Mouse (Mus musculus) midbrain, embryonic 14.5 days (tissue): ENCODE data around the gene Cd207. TPM values are rescaled to one million over a fixed set of nuclear protein-coding genes. Genes with fewer than 3 reads are reported as not detected.
A peak's percentile ranks its signal among the peaks of the same experiment; 100 is the strongest.

Experiments
- ATAC-seq: fragments of 200-750 bp; cut with Nextera tagmentation; 2 replicates; pipeline ENCODE4 v1.8.0; 2017; ENCODE audit warnings: moderate number of reproducible peaks, moderate library complexity; ENCODE audit not compliant: low FRiP score, low TSS enrichment
- DNase-seq: peaks from one replicate; pipeline ENCODE4 v3.0.0-alpha.2; 2015
- H3K27ac ChIP-seq: fragments of 300-500 bp; sonication (generic); replicated peaks from 2 replicates; pipeline ENCODE4 v1.5.1; 2014; ENCODE audit warnings: mild to moderate bottlenecking, low read depth, low read length, moderate library complexity
- H3K27me3 ChIP-seq: fragments of 300-500 bp; sonication (generic); 2 replicates; pipeline ENCODE4 v1.6.1; 2014; ENCODE audit warnings: low read length, control low read depth, mixed read lengths; ENCODE audit not compliant: control insufficient read depth, insufficient read depth
- H3K36me3 ChIP-seq: fragments of 300-500 bp; sonication (generic); 2 replicates; pipeline ENCODE4 v1.6.1; 2014; ENCODE audit warnings: low read length, control low read depth; ENCODE audit not compliant: control insufficient read depth, insufficient read depth
- H3K4me1 ChIP-seq: fragments of 300-500 bp; sonication (generic); 2 replicates; pipeline ENCODE4 v1.6.1; 2014; ENCODE audit warnings: mild to moderate bottlenecking, antibody characterized with exemption, low read length, control low read depth; ENCODE audit not compliant: control insufficient read depth, insufficient read depth
- H3K4me2 ChIP-seq: fragments of 300-500 bp; sonication (generic); 2 replicates; pipeline ENCODE4 v1.6.1; 2014; ENCODE audit warnings: mild to moderate bottlenecking, low read length, moderate library complexity
- H3K4me3 ChIP-seq: fragments of 300-500 bp; sonication (generic); replicated peaks from 2 replicates; pipeline ENCODE4 v1.5.1; 2014; ENCODE audit warnings: low read depth, low read length
- H3K9ac ChIP-seq: fragments of 300-500 bp; sonication (generic); replicated peaks from 2 replicates; pipeline ENCODE4 v1.6.1; 2014; ENCODE audit warnings: mild to moderate bottlenecking, low read length, moderate library complexity
- H3K9me3 ChIP-seq: fragments of 300-500 bp; sonication (generic); 2 replicates; pipeline ENCODE4 v1.6.1; 2016; ENCODE audit warnings: low read length, control low read depth, mixed read lengths; ENCODE audit not compliant: control insufficient read depth
- WGBS: fragments of 180-500 bp; shearing (Covaris S2); extraction: QIAGEN DNeasy Blood & Tissue Kit; methylation state at CpG from one replicate; pipeline ENCODE4 v1.1.7; 2014; 5-methylcytosine and 5-hydroxymethylcytosine counted together
- polyA plus RNA-seq: library from polyadenylated mRNA; unstranded; fragments of >200 nt; fragmentation: Nextera tagmentation; extraction: Ambion mirVana; gene quantifications from 2 replicates; pipeline ENCODE4 v1.2.1, GENCODE M21; 2014

The Cd207 gene
- polyA plus RNA-seq, 1 experiment from 2014 or later: not detected

GRCm38 (mm10) chr6:83711067-83711675 is 33.5 kb upstream of the Cd207 start, which contains the start of gene Vax2:
Gene Vax2 (plus strand): TSS chr6:83711264.
- Histone ChIP-seq H3K4me3 (peak within 1 kb of the TSS; percentile 35), H3K9ac (0 out of 2 replicates have a peak within 1 kb of the TSS, but pooled peaks have one; percentile 26), H3K27ac (no peak within 1 kb of the TSS), H3K36me3 (no peaks in the 10 kb centered on the region), H3K4me1 (peaks cover 15% of the 10 kb centered on the region), H3K4me2 (peak within 1 kb of the TSS; percentile 63), H3K27me3 (peaks cover 92% of the 10 kb centered on the region), H3K9me3 (no peaks in the 10 kb centered on the region)
- ATAC-seq (peak; percentile 84), DNase-seq (peak; percentile 78)
- under 1% methylated on average over 46 of the region's 46 CpGs for WGBS

DNA sequence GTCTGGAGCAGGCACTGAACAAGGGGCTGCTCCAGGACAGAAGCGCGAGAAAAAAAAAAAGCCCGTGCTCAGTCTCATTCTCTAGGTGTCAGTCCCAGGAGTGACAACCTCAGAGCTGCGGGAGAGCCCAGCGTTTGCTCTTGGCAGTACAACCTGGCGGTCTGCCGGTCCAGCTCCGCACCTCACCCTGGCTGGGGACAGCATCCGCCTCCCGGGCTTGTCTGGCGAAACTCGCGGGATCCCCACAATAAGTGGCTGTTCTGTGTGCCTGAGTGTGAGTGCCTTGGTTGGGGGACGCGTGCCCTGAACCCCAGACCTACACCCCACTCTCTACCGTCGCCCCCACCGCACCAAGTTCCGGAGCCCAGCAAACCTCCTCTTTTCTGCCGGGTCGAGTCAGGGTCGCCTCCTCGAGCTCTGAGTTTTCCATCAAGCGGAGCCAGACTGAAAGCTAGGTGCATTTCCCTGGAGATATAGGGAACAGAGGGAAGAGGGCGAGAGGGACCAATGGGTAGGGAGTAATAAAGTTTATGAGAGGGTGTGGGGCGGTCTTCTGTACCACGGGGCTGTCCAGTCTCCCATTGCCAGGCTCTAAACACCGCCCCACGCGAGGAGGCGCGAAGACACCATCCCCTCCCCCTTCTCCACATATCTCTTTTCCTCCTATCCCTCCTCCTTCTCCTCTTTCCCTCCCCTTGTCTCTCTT is 32.9 kb upstream of the Cd207 start:
- peak; percentile 41; the same call in 1 of the 2 replicates for ATAC-seq
- under 1% methylated on average over 32 of the region's 32 CpGs for WGBS
- no peak overlapping the region for H3K9ac ChIP-seq

GRCm38 (mm10) chr6:83707738-83708510 is 30.3 kb upstream of the Cd207 start:
- no peak overlapping the region for H3K27ac ChIP-seq
- no peaks in the 10 kb centered on the region for H3K36me3 ChIP-seq
- no peak for ATAC-seq
- H3K4me1 ChIP-seq: peaks cover 15% of the 10 kb centered on the region
- no peak overlapping the region for H3K9ac ChIP-seq
- H3K4me3 ChIP-seq: no peak overlapping the region
- H3K4me2 ChIP-seq: no peak overlapping the region
- no peaks in the 10 kb centered on the region for H3K9me3 ChIP-seq
- no peak for DNase-seq
- H3K27me3 ChIP-seq: peaks cover 96% of the 10 kb centered on the region
- 5% methylated on average over 6 of the region's 6 CpGs for WGBS

More for the DNA sequence above, 32.9 kb upstream of the Cd207 start:
- peaks cover 93% of the 10 kb centered on the region for H3K27me3 ChIP-seq
- peak overlapping the region; percentile 63 for H3K4me2 ChIP-seq
- peaks cover 15% of the 10 kb centered on the region for H3K4me1 ChIP-seq
- H3K36me3 ChIP-seq: no peaks in the 10 kb centered on the region
- no peaks in the 10 kb centered on the region for H3K9me3 ChIP-seq
- H3K4me3 ChIP-seq: peak overlapping the region; percentile 35
- DNase-seq: no peak
- H3K27ac ChIP-seq: no peak overlapping the region

DNA sequence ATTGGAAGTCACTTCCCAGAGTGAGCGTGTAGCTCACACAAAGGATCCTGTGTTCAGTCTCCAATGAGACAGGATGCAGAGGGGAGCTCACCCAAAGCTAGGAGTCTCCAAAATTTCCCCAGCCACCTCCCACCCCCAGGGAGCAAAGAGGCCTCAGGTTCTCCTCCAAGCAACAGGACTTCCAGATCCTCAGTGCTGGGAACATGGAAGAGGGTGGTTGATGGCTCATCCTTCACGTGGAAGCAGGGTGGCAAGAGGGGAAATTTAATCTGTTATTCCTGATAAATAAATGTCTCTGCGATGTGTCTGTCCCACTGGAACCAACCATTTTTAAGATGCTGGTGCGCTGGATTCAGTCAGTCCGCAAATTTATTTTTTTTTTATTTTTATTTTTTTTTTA is 27.0 kb upstream of the Cd207 start:
- 20% methylated on average over 5 of the region's 5 CpGs for WGBS
- Histone ChIP-seq H3K4me1 (no peaks in the 10 kb centered on the region), H3K9ac (no peak overlapping the region), H3K27ac (no peak overlapping the region), H3K4me3 (no peak overlapping the region), H3K36me3 (no peaks in the 10 kb centered on the region), H3K9me3 (no peaks in the 10 kb centered on the region), H3K4me2 (no peak overlapping the region), H3K27me3 (peaks cover 91% of the 10 kb centered on the region)
- no peak for DNase-seq
- no peak for ATAC-seq

- DNase-seq: no peak
- Histone ChIP-seq H3K4me1 (no peaks in the 10 kb centered on the region), H3K9ac (no peak overlapping the region), H3K27ac (no peak overlapping the region), H3K4me2 (no peak overlapping the region), H3K9me3 (no peaks in the 10 kb centered on the region), H3K36me3 (no peaks in the 10 kb centered on the region), H3K4me3 (no peak overlapping the region), H3K27me3 (peaks cover 91% of the 10 kb centered on the region)
- WGBS: 6% methylated on average over 1 of the region's 1 CpGs
- ATAC-seq: no peak
Measured at GRCm38 (mm10) chr6:83704294-83704693, 26.6 kb upstream of the Cd207 start.

GRCm38 (mm10) chr6:83703722-83704078 is 26.0 kb upstream of the Cd207 start:
- H3K4me3 ChIP-seq: no peak overlapping the region
- under 1% methylated on average over 10 of the region's 10 CpGs for WGBS
- no peak for ATAC-seq
- no peak overlapping the region for H3K9ac ChIP-seq
- peaks cover 91% of the 10 kb centered on the region for H3K27me3 ChIP-seq
- H3K27ac ChIP-seq: no peak overlapping the region
- H3K9me3 ChIP-seq: no peaks in the 10 kb centered on the region
- H3K36me3 ChIP-seq: no peaks in the 10 kb centered on the region
- DNase-seq: no peak
- H3K4me2 ChIP-seq: no peak overlapping the region
- no peaks in the 10 kb centered on the region for H3K4me1 ChIP-seq

- no peak overlapping the region for H3K27ac ChIP-seq
- no peaks in the 10 kb centered on the region for H3K36me3 ChIP-seq
- no peak overlapping the region for H3K4me2 ChIP-seq
- no peak for DNase-seq
- no peaks in the 10 kb centered on the region for H3K4me1 ChIP-seq
- H3K9ac ChIP-seq: no peak overlapping the region
- no peak overlapping the region for H3K4me3 ChIP-seq
- ATAC-seq: no peak
- WGBS: 0% methylated on average over 27 of the region's 27 CpGs
- no peaks in the 10 kb centered on the region for H3K9me3 ChIP-seq
- H3K27me3 ChIP-seq: peaks cover 91% of the 10 kb centered on the region
Measured at GRCm38 (mm10) chr6:83703000-83703721, 25.5 kb upstream of the Cd207 start.

- no peak for ATAC-seq
- under 1% methylated on average over 53 of the region's 53 CpGs for WGBS
- H3K9ac ChIP-seq: no peak overlapping the region
- H3K4me2 ChIP-seq: no peak overlapping the region; the same call in 1 of the 2 replicates
- no peak for DNase-seq
- H3K9me3 ChIP-seq: no peaks in the 10 kb centered on the region
- no peaks in the 10 kb centered on the region for H3K4me1 ChIP-seq
- peaks cover 91% of the 10 kb centered on the region for H3K27me3 ChIP-seq
- H3K36me3 ChIP-seq: no peaks in the 10 kb centered on the region
- H3K4me3 ChIP-seq: no peak overlapping the region
- no peak overlapping the region for H3K27ac ChIP-seq
Measured at GRCm38 (mm10) chr6:83702146-83702999, 24.7 kb upstream of the Cd207 start.
